Mouse (Mus musculus): Measurements from ENCODE around the gene Bfsp1. TPM values are rescaled to one million over a fixed set of nuclear protein-coding genes. Genes with fewer than 3 reads are reported as not detected.

Bfsp1 gene
- total and polyA plus RNA-seq, 2 experiments from 2014 or later, result 1.9 to 2.3 TPM

DNA sequence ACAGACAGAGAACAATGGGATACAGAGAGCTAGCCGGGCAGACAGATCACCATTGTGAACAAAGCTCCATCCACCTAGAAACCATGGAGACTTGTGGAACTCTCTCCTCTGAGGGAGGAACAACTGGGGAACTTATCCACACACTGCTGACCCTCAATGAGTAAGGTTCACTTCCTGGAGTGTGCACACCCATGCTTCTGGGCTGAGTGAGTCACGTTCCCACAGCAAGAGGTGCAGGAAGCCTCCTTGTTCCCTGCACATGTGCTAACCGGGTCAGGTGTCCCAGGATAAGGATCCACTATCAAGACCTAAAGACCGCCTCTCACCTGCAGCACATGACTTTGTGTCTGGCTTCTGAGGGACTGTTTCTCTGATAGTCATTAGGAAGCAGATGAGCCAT, 9.5 kb downstream of the Bfsp1 start:
- ATAC-seq (no peak), DNase-seq (ENCODE audit: low spot score) (no peak)
- H3K27ac ChIP-seq, result no peak overlapping the region
- H3K4me2 ChIP-seq (ENCODE audit: low read depth, low read length), result no peak overlapping the region
- H3K4me1 ChIP-seq (ENCODE audit: insufficient read depth, low read length), result 0 out of 2 replicates have a peak, but pooled peaks cover 4% of the 10 kb centered on the region
- no peaks in the 10 kb centered on the region for H3K27me3 ChIP-seq (ENCODE audit: insufficient read depth, low read length)
- no peak for TF ChIP-seq CTCF (IDR thresholded peaks at IDR 0.05; ENCODE audit: low read depth)
- H3K9ac ChIP-seq (replicated peaks; ENCODE audit: low read length), result no peak overlapping the region
- WGBS, result 72% methylated on average over 4 of the region's 4 CpGs
- no peak overlapping the region for H3K4me3 ChIP-seq (ENCODE audit: low read length)
- no peaks in the 10 kb centered on the region for H3K9me3 ChIP-seq (ENCODE audit: low read length)
- no peaks in the 10 kb centered on the region for H3K36me3 ChIP-seq (ENCODE audit: insufficient read depth, low read length)

DNA sequence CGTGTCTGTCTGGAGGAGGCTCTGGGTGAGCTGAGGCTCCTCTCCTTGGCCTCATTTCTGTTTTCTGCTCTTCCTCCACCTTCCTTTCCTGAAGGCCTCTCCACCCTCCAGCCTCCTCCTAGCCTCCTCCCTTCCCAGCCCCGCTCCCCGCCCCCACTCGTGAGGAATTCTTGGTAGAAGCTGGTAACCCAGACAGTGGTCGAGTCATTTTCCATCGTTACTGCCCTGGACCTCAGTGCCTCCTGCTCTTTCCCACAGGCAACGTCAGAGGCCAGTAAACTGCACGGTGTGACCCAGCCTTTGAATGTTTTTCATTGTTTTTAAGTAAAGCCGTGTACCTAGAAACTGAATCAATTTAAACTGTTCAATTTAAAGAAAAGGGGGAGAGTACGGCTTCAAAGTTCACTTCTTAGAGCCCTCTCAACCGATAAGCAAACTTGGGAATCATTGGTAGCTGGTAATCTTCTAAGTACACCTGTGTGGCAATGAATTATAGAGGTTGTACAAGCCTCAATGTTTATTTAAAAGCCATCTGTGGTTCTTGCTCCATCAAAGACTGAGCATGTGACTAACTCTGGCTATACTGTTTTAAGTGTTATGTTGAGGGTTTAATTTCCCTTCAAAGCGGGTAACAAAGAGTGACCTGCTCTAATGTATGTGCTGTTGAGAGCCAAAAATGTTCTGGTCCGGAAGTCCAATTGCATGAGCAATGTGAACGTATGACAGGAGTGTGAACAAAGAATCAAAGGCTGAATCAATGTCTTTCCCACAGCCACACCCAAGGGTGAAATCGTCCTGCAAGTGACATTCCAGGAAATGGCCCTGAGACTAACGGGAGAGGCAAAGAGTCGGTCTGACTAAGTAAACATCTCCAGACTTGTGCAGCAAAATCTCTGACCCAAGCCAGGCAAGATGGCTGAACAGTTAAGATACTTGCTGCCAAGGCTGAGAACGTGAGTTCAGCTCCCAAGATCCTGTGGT, 10.4 kb downstream of the Bfsp1 start:
- ATAC-seq (no peak), DNase-seq (ENCODE audit: low spot score) (no peak)
- 0 out of 2 replicates have a peak overlapping the region, but pooled peaks have one; percentile 15 for H3K27ac ChIP-seq
- H3K4me3 ChIP-seq (ENCODE audit: low read length), result no peak overlapping the region
- H3K27me3 ChIP-seq (ENCODE audit: insufficient read depth, low read length), result no peaks in the 10 kb centered on the region
- H3K36me3 ChIP-seq (ENCODE audit: insufficient read depth, low read length), result no peaks in the 10 kb centered on the region
- WGBS, result 68% methylated on average over 18 of the region's 18 CpGs
- TF ChIP-seq CTCF (IDR thresholded peaks at IDR 0.05; ENCODE audit: low read depth), result no peak
- no peaks in the 10 kb centered on the region for H3K9me3 ChIP-seq (ENCODE audit: low read length)
- H3K9ac ChIP-seq (replicated peaks; ENCODE audit: low read length), result no peak overlapping the region
- no peak overlapping the region for H3K4me2 ChIP-seq (ENCODE audit: low read depth, low read length)
- 0 out of 2 replicates have a peak, but pooled peaks cover 4% of the 10 kb centered on the region for H3K4me1 ChIP-seq (ENCODE audit: insufficient read depth, low read length)

DNA sequence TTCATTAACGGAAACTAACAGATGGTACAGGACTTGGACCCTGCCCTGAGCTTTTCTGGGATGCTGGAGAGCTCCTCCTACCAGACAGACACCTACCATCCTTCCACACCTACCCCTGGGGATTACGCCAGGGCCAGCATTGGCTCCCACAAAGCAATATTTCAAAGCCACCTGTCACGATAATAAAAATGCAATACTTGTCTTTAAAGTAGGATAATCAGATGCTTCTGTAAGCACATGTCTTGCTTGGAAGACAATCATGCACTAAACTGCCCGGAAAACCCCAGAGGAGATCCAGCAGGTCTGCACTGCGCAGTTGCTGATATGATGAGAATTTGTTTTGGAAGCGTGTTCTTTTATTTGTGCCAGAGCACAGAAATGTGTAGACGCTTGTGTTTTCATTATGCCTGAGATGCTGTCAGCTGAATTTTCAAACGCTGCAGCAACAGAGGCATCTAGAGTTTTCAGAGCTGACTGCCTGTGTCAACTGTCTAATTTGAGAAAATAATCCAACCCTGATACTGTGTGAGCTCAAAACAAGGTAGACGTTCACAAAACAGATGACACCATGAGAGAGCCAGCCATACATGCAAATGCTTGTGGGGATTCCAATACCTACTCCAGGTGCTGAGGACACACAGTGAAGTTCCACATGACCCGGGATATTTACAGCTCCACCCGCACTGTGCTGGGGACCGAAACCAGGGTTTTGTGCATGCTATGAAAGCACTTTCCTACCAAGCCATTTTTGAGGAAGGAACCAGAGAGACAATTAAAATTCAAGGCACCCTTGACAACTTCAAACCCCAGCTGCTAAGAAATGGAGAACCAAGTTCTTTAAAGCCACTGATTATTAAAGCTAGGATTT, 11.4 kb downstream of the Bfsp1 start:
- H3K36me3 ChIP-seq (ENCODE audit: insufficient read depth, low read length), result no peaks in the 10 kb centered on the region
- no peaks in the 10 kb centered on the region for H3K27me3 ChIP-seq (ENCODE audit: insufficient read depth, low read length)
- no peaks in the 10 kb centered on the region for H3K9me3 ChIP-seq (ENCODE audit: low read length)
- 59% methylated on average over 12 of the region's 12 CpGs for WGBS
- H3K9ac ChIP-seq (replicated peaks; ENCODE audit: low read length), result no peak overlapping the region
- no peak for ATAC-seq
- TF ChIP-seq CTCF (IDR thresholded peaks at IDR 0.05; ENCODE audit: low read depth), result no peak
- H3K27ac ChIP-seq, result 0 out of 2 replicates have a peak overlapping the region, but pooled peaks have one; percentile 15
- DNase-seq (ENCODE audit: low spot score), result peak; percentile 39
- H3K4me2 ChIP-seq (ENCODE audit: low read depth, low read length), result 0 out of 2 replicates have a peak overlapping the region, but pooled peaks have one; percentile 3
- no peak overlapping the region for H3K4me3 ChIP-seq (ENCODE audit: low read length)
- H3K4me1 ChIP-seq (ENCODE audit: insufficient read depth, low read length), result 0 out of 2 replicates have a peak, but pooled peaks cover 4% of the 10 kb centered on the region

DNA sequence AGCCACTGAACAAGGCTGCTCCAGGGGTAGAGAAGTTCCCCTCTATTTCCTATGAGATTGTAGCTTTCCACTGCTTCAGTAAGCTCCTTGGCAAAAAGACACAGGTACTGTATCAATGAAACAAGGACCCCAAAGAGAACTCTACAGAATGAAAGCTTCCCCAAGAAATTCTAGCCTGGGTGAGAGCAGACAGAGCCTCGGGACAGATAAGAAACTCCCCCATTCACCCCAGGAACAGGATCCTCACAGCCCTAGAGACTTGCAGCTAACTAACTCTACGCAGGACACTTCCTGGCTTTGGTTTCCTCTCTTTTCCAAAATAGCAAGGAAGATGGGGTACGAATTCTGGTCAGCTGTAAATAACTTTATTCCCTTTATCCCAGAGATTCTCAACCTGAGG, 15.7 kb downstream of the Bfsp1 start:
- Histone ChIP-seq H3K4me3 (ENCODE audit: low read length) (no peak overlapping the region), H3K27me3 (ENCODE audit: insufficient read depth, low read length) (no peaks in the 10 kb centered on the region), H3K9ac (replicated peaks; ENCODE audit: low read length) (no peak overlapping the region), H3K4me2 (ENCODE audit: low read depth, low read length) (no peak overlapping the region), H3K4me1 (ENCODE audit: insufficient read depth, low read length) (0 out of 2 replicates have a peak, but pooled peaks cover 2% of the 10 kb centered on the region), H3K27ac (no peak overlapping the region), H3K9me3 (ENCODE audit: low read length) (no peaks in the 10 kb centered on the region), H3K36me3 (ENCODE audit: insufficient read depth, low read length) (no peaks in the 10 kb centered on the region)
- no peak for TF ChIP-seq CTCF (IDR thresholded peaks at IDR 0.05; ENCODE audit: low read depth)
- 65% methylated on average over 3 of the region's 3 CpGs for WGBS
- ATAC-seq (no peak), DNase-seq (ENCODE audit: low spot score) (no peak)

DNA sequence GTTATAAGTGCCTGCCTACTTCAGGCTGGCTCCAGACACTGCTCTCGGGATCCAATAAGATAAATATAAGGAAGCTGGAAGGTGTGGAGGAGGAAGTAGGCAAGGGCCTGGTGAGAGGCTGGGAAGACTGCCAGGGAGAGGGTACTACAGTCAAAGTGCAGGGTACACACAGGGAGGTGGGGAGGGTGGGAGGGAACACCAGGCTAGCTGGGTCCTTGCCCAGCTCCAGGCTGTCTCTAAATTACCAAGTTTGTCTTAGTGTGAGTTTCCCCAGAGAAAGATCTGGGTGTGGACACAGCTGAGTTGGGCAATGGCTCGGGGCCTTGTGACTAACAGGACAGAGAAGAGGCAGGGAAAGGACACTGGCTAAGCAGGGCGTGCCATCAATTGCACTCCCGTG, 16.2 kb downstream of the Bfsp1 start:
- no peaks in the 10 kb centered on the region for H3K36me3 ChIP-seq (ENCODE audit: insufficient read depth, low read length)
- no peak overlapping the region for H3K27ac ChIP-seq
- no peak for TF ChIP-seq CTCF (IDR thresholded peaks at IDR 0.05; ENCODE audit: low read depth)
- no peak overlapping the region for H3K9ac ChIP-seq (replicated peaks; ENCODE audit: low read length)
- no peaks in the 10 kb centered on the region for H3K9me3 ChIP-seq (ENCODE audit: low read length)
- no peaks in the 10 kb centered on the region for H3K4me1 ChIP-seq (ENCODE audit: insufficient read depth, low read length)
- no peaks in the 10 kb centered on the region for H3K27me3 ChIP-seq (ENCODE audit: insufficient read depth, low read length)
- no peak overlapping the region for H3K4me3 ChIP-seq (ENCODE audit: low read length)
- DNase-seq (ENCODE audit: low spot score) (no peak), ATAC-seq (no peak)
- WGBS, result 53% methylated on average over 4 of the region's 4 CpGs
- no peak overlapping the region for H3K4me2 ChIP-seq (ENCODE audit: low read depth, low read length)

DNA sequence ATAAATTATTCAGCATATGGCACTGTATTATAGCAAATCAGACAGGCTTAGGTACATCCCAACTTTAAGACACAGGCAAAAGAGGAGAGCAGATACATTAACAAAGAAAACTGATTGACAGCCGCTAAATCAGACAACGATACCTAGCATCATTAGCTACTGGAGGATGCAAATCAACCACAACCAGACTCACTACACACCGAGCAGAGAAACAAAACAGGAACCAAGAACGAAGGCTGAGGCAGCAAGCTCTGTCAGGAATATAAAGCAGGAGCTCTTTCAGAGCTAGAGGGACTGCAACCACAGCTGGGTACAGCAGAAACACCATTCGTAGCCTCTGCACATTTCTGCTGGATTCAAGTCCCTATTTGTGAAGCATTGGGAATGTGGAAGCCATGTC, 18.2 kb downstream of the Bfsp1 start:
- Histone ChIP-seq H3K9me3 (ENCODE audit: low read length) (no peaks in the 10 kb centered on the region), H3K36me3 (ENCODE audit: insufficient read depth, low read length) (no peaks in the 10 kb centered on the region), H3K27ac (no peak overlapping the region), H3K4me2 (ENCODE audit: low read depth, low read length) (no peak overlapping the region), H3K9ac (replicated peaks; ENCODE audit: low read length) (no peak overlapping the region), H3K4me1 (ENCODE audit: insufficient read depth, low read length) (no peaks in the 10 kb centered on the region), H3K4me3 (ENCODE audit: low read length) (no peak overlapping the region), H3K27me3 (ENCODE audit: insufficient read depth, low read length) (no peaks in the 10 kb centered on the region)
- ATAC-seq (no peak), DNase-seq (ENCODE audit: low spot score) (no peak)
- TF ChIP-seq CTCF (IDR thresholded peaks at IDR 0.05; ENCODE audit: low read depth), result no peak
- WGBS, result 66% methylated on average over 5 of the region's 5 CpGs

Data from hindbrain, postnatal 0 days (tissue).